Mouse (Mus musculus) testis, adult 2 months (tissue): ENCODE results near the gene Comt.

Experiments
- CTCF ChIP-seq: fragments of 200-500 bp; IDR thresholded peaks from 2 replicates; pipeline ENCODE4 v1.5.1; 2012; ENCODE audit warnings: low read depth, mild to moderate bottlenecking, inconsistent platforms, low read length, moderate library complexity; ENCODE audit not compliant: control insufficient read depth, insufficient read depth, insufficient replicate concordance
- POLR2A ChIP-seq: fragments of 200-500 bp; IDR thresholded peaks from 2 replicates; pipeline ENCODE4 v1.6.1; 2012; ENCODE audit warnings: low read depth, mild to moderate bottlenecking, inconsistent platforms, low read length, moderate library complexity; ENCODE audit not compliant: control insufficient read depth

DNA sequence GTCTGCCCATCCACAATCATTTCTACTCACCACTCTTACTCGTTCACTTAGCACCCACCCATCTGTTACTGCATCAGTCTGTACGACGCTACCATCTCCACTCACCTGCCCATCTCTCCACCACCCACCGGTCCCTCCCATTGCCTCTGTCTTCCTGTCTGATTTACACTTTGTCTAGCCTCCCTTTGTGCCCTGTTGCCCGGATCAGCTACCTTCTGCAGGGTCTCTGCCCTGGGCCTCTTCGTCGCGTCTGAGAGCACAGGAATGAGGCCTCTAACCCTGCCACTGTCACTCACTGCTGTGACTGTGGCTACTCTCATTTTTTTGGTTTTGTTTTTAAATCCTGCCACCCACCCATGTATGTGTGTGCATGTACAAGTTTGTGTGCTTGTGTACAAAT is 42.0 kb downstream of the Comt start:
- TF ChIP-seq CTCF = no peak
- no peak for TF ChIP-seq POLR2A
